Mouse (Mus musculus): ENCODE results near the gene En2. TPM values are rescaled to one million over a fixed set of nuclear protein-coding genes. Genes with fewer than 3 reads are reported as not detected.

The En2 gene
- total RNA-seq, 1 experiment from 2014 or later, result not detected

DNA sequence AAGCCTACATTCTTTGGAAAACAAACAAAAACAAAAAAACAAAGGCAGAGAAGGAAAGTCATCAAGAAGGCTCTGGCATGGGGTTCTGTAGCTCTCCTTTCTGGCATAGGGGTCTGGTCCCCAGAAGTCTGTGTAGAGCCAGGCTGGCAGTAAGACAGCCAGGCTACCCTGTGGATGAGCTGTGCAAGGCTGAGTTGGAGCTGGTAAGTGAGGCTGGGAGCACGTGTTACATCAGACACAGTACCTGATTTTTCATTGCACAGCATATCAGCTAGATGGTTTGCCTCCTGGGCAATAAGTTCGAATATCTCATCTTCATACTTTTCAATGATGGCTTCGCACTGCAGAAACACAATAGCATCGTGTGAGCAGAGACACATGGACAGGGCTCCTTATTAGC, 41.5 kb downstream of the En2 start:
- no peak for ATAC-seq (replicated peaks in 1 of 2; ENCODE audit: insufficient read depth in 1 of 2, low FRiP score in 2 of 2, low TSS enrichment in 1 of 2, low read depth in 1 of 2, poor library complexity in 2 of 2, severe bottlenecking in 2 of 2)

DNA sequence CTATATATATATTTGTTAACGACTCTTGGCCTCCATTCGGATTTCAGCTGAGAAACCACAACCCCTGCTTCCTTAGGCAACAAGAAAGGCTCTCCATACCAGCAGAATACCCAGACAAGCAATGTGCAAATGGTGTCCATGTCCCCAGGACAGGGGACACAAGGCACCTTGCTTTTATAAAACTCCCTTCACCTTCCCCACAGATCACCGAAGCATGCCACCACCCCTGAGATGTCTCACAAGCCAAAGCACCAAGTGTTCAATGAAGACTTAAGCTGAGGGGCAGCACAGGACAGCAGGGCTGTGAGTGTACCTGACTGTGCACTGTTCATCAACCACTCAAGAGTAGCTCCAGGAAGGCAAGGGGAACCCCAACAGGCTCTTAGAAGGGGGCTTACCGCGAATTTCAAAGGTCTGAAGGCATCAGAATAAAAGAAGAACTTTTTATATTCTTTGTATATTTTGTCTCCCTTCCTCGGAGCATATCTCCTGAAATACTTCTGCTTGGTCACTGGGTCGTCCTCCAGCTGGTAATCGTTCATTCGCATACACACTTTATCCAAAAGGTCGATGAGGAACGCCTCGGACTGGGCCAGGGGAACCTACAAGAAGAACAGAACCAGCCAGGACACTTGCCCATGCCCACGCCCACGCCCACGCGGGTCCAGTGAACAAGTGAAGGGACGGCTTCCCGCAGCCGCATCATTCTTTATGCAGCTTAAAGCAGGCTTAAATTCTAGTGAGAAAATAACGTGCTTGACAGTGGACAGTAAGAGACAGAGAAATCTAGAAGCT, 43.4 kb downstream of the En2 start:
- no peak for ATAC-seq (replicated peaks in 1 of 2; ENCODE audit: insufficient read depth in 1 of 2, low FRiP score in 2 of 2, low TSS enrichment in 1 of 2, low read depth in 1 of 2, poor library complexity in 2 of 2, severe bottlenecking in 2 of 2)

DNA sequence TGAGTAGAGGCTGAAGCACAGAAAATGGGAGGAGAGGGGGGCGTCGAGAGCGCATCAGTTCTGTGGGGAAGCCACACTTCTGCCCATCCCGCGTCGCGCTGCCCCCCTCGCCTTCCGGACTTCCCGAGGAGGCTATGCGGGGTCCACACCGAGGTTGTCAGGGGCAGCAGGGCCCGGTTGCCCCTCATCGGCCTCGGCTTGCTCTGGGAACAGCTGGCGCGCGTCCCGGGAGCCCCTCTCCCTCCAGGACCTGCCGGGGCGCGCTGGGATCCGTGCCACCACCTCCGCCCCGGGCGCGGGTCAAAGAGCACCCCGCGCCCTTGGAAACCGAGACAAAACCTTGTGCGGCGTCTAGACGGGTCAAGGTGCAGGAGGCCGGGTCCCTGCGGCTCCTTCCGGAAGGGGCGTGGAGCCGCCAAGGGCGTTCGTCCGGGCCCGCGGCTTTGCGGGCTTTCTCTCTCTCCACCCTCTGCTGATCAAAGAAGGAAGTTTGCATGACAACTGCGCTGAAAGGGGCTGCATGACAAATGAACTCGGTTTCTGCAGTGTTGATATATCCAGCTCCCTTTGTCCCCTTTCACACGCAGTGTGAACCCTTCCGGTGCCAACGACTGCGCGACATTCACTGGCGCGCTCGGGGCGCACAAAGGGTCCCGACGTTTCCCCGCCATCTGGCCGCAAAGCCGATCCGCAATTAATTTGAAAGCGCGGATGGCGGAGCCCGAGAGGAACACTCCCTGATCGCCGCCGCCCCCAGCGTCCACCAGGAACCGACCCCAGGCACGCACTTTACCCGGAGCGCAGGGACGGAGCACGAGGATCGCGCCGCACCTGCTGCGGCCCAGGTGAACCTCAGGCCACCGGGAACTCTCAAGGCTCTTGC, 44.3 kb downstream of the En2 start:
- ATAC-seq (replicated peaks in 1 of 2; ENCODE audit: insufficient read depth in 1 of 2, low FRiP score in 2 of 2, low TSS enrichment in 1 of 2, low read depth in 1 of 2, poor library complexity in 2 of 2, severe bottlenecking in 2 of 2), result peak; percentile 24 to 67; a peak in 3 of 4 replicates

DNA sequence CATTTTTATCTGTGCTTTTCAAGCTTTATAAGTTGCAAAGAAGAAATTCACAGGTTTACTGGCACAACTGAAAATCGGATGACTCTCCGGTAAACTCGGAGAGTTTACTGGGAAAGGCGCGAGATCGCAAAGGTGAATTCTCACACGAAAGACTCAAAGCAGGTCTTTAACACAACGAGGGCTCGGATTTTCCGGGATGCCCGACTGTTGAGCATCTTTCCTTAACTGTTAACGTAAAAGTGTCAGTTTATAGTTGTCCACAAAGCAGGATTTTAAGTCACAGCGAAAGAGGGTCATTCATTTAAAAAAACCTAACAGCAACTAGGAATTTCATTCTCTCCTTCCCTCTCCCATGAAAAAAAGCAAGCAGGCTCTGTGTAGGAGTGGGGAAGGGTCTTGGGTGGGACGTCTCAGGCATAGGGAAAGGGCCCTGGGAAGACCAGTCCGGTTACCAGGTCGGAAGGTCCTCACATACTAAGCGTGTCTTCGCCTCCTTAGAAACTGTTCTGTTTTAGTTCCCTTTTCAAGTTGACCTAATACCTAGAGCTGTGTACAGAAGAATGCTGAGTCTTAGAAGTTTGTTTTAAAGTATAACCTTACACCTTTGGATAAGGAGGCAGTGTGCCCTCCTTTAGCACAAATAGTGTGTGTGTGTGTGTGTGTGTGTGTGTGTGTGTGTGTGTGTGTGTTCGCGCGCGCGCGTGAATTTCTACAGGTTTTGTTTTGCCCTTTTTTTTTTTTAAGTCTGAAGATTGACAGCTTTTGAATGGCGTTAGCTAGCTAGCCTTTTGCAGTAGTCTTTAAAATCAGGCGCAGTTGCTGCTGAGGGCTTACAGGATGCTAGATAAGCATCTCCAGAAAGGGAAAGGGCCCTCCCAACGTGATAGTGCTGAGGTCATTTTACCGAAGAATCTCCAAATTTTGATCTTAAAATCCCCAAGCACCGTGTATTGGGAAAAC, 45.4 kb downstream of the En2 start:
- peak in 1 of 2 experiments; percentile 62; a peak in 1 of 4 replicates for ATAC-seq (replicated peaks in 1 of 2; ENCODE audit: insufficient read depth in 1 of 2, low FRiP score in 2 of 2, low TSS enrichment in 1 of 2, low read depth in 1 of 2, poor library complexity in 2 of 2, severe bottlenecking in 2 of 2)

DNA sequence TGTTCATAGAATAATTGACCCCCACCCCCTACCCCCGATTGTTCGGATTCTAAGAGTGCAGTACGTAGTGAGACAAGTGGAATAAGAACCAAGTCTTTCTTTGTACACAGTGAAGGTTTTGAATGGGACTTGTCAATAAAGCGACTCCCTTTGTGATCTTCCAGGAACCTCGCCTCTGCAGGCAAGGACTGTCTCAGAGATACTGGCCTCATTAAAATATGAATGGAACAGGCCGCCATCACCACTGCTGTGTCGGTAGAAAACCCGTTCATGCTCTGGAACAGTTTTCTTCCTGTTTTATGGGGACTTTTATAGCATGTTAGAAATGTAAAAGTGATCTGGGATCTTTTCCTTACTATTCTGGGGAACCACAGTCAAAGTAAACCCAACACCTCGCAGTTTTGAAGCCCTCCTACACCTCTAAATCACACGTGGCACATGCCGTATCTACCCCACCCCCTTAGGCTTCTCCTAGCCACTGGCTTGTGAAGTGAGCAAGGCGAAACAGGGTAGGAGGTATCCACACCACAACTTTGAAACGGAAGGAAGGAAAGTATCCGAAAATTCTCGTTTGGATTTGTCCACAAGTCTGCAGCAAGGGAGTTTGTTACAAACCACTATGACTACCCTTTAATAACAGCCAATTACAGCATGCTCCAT, 46.3 kb downstream of the En2 start:
- ATAC-seq (replicated peaks in 1 of 2; ENCODE audit: insufficient read depth in 1 of 2, low FRiP score in 2 of 2, low TSS enrichment in 1 of 2, low read depth in 1 of 2, poor library complexity in 2 of 2, severe bottlenecking in 2 of 2), result no peak

DNA sequence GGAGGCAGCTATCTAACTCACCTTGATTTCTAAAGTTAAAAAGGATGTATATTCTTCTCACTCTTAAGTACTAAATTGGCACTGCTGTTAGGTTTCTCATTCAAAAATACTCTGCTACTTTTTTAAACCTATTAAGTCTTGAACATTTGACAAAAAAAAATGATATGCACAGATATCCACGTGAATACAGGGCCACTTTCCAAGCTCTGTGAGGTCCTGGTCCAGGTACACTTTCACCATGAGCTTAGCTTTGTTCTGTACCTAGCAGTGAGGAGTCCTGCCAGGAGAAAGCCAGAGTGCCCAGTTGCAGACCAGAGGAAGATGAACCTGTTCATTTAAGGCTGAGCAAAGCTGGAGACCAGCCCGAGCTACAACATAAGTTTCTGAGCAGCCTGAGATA, 47.9 kb downstream of the En2 start:
- ATAC-seq (replicated peaks in 1 of 2; ENCODE audit: insufficient read depth in 1 of 2, low FRiP score in 2 of 2, low TSS enrichment in 1 of 2, low read depth in 1 of 2, poor library complexity in 2 of 2, severe bottlenecking in 2 of 2), result no peak

DNA sequence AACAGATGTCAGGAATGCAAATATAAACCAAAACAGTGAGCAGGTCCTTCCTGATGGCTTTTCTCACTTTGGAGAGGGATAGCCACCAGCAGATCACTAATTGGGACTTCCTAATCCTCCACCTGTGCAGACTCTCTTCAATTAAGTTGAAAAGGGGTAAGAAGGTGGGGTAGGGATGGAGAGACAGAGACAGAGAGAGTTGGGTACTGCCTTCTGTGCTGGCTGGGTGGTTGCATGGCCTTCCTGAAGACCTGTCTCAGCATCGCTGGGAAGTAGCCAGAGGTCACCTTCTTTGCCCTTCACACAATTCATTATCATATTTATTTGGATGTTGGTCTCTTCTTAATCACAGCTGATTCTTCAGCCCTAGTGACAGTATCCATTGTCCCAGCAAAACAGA, 54.1 kb downstream of the En2 start:
- no peak for ATAC-seq (replicated peaks in 1 of 2; ENCODE audit: insufficient read depth in 1 of 2, low FRiP score in 2 of 2, low TSS enrichment in 1 of 2, low read depth in 1 of 2, poor library complexity in 2 of 2, severe bottlenecking in 2 of 2)

Other genes with a start within 250 kb of the En2 start
- gene Insig1, start 94.3 kb upstream of the En2 start, total RNA-seq (2017), result 46.3 and 85.8 TPM in 2 replicates
- not detected in 2 replicates for gene Cnpy1, start 80.1 kb downstream of the En2 start, total RNA-seq (2017)
- 50.3 and 81.1 TPM in 2 replicates for gene Rbm33, start 151.4 kb downstream of the En2 start, total RNA-seq (2017)